19 mouse cellular contexts compared by ENCODE assay signal in genomic region chr8:119651324-119651723, GRCm38 (mm10). TPM values are rescaled to one million over a fixed set of nuclear protein-coding genes. Genes with fewer than 3 reads are reported as not detected.
DNase-seq lines count a peak whose midpoint lies in the region; ATAC-seq lines count a peak whose summit lies in the region.
"Had no signal": no experiment of that assay in that cellular context is flagged by ENCODE, and none has a peak within 500 bp of the region (broad histone marks: within the 10 kb centered on the region; RNA-seq: fewer than 3 reads in every experiment).

No protein-coding gene starts in this region.

- H3K9me3 ChIP-seq in embryonic facial prominence, embryonic 12.5 days: no peaks in the 10 kb centered on the region
- H3K9me3 ChIP-seq in embryonic facial prominence, embryonic 10.5 days: 0 out of 2 replicates have a peak, but pooled peaks cover 3% of the 10 kb centered on the region
- H3K9me3 ChIP-seq in kidney, embryonic 16.5 days (ENCODE audit: low read length): peaks cover 5% of the 10 kb centered on the region; the same call in 1 of the 2 replicates
- peaks cover 4% of the 10 kb centered on the region; the same call in 1 of the 2 replicates for H3K9me3 ChIP-seq in intestine, embryonic 16.5 days (ENCODE audit: control insufficient read depth, low read length)
- no peaks in the 10 kb centered on the region for H3K9me3 ChIP-seq in stomach, embryonic 14.5 days (ENCODE audit: control insufficient read depth, low read depth, low read length)
- H3K9me3 ChIP-seq: hindbrain, embryonic 15.5 days; midbrain, embryonic 13.5 days had no signal

- 13% methylated on average over 2 of the region's 2 CpGs for WGBS in embryonic facial prominence, embryonic 12.5 days
- 43% methylated on average over 2 of the region's 2 CpGs for whole genome bisulfite sequencing in embryonic facial prominence, embryonic 10.5 days
- WGBS in kidney, embryonic 16.5 days: 3% methylated on average over 2 of the region's 2 CpGs
- 44% methylated on average over 2 of the region's 2 CpGs for WGBS in intestine, embryonic 16.5 days
- 18% methylated on average over 2 of the region's 2 CpGs for WGBS in stomach, embryonic 14.5 days

- H3K27me3 ChIP-seq in embryonic facial prominence, embryonic 12.5 days: no peaks in the 10 kb centered on the region
- H3K27me3 ChIP-seq in embryonic facial prominence, embryonic 10.5 days (replicated peaks; ENCODE audit: low read depth, poor library complexity, severe bottlenecking): no peaks in the 10 kb centered on the region
- no peaks in the 10 kb centered on the region for H3K27me3 ChIP-seq in kidney, embryonic 16.5 days (ENCODE audit: insufficient read depth, low read length)
- no peaks in the 10 kb centered on the region for H3K27me3 ChIP-seq in intestine, embryonic 16.5 days (replicated peaks; ENCODE audit: control insufficient read depth, insufficient read depth, low read length)
- H3K27me3 ChIP-seq in stomach, embryonic 14.5 days (ENCODE audit: control insufficient read depth, insufficient read depth, low read length): no peaks in the 10 kb centered on the region
- H3K27me3 ChIP-seq: hindbrain, embryonic 15.5 days; midbrain, embryonic 13.5 days had no signal

- H3K36me3 ChIP-seq in embryonic facial prominence, embryonic 12.5 days: no peaks in the 10 kb centered on the region
- no peaks in the 10 kb centered on the region for H3K36me3 ChIP-seq in embryonic facial prominence, embryonic 10.5 days (replicated peaks)
- H3K36me3 ChIP-seq in kidney, embryonic 16.5 days (ENCODE audit: insufficient read depth, low read length): no peaks in the 10 kb centered on the region
- H3K36me3 ChIP-seq in intestine, embryonic 16.5 days (ENCODE audit: control insufficient read depth, insufficient read depth, low read length): no peaks in the 10 kb centered on the region
- no peaks in the 10 kb centered on the region for H3K36me3 ChIP-seq in stomach, embryonic 14.5 days (ENCODE audit: control insufficient read depth, insufficient read depth, low read length)
- H3K36me3 ChIP-seq: forebrain, embryonic 10.5 days; hindbrain, embryonic 15.5 days; midbrain, embryonic 13.5 days had no signal

- H3K9ac ChIP-seq in embryonic facial prominence, embryonic 12.5 days: no peak overlapping the region
- no peak overlapping the region for H3K9ac ChIP-seq in kidney, embryonic 16.5 days (replicated peaks; ENCODE audit: low read length)
- no peak overlapping the region for H3K9ac ChIP-seq in intestine, embryonic 16.5 days (ENCODE audit: low read depth, low read length)
- H3K9ac ChIP-seq in stomach, embryonic 14.5 days (replicated peaks; ENCODE audit: low read depth, low read length): no peak overlapping the region
- H3K9ac ChIP-seq: hindbrain, embryonic 15.5 days; liver, postnatal 0 days; midbrain, embryonic 13.5 days had no signal

- 0 out of 2 replicates have a peak, but pooled peaks cover 4% of the 10 kb centered on the region for H3K4me1 ChIP-seq in embryonic facial prominence, embryonic 12.5 days
- peaks cover 20% of the 10 kb centered on the region for H3K4me1 ChIP-seq in embryonic facial prominence, embryonic 10.5 days
- H3K4me1 ChIP-seq in kidney, embryonic 16.5 days (ENCODE audit: insufficient read depth, low read length): peaks cover 15% of the 10 kb centered on the region
- H3K4me1 ChIP-seq in intestine, embryonic 16.5 days (ENCODE audit: control insufficient read depth, insufficient read depth, low read length): no peaks in the 10 kb centered on the region; the same call in 1 of the 2 replicates
- H3K4me1 ChIP-seq in stomach, embryonic 14.5 days (ENCODE audit: control insufficient read depth, insufficient read depth, low read length): 0 out of 2 replicates have a peak, but pooled peaks cover 11% of the 10 kb centered on the region
- H3K4me1 ChIP-seq: hindbrain, embryonic 15.5 days; midbrain, embryonic 13.5 days had no signal

- DNase-seq in embryonic facial prominence, embryonic 10.5 days (ENCODE audit: low spot score): no peak
- no peak for DNase-seq in kidney, adult 11 months
- DNase-seq in cerebellum, adult 8-10 months: no peak
- DNase-seq: cerebellum, postnatal 36 days; heart, adult 18-20 months; liver, postnatal 0 days; thymus, postnatal 25 days had no signal

- peak; percentile 59; the same call in 1 of the 2 replicates for ATAC-seq in embryonic facial prominence, embryonic 12.5 days (ENCODE audit: insufficient number of reproducible peaks, insufficient read depth, low FRiP score, low TSS enrichment)
- ATAC-seq in kidney, embryonic 16.5 days (ENCODE audit: low FRiP score, low TSS enrichment): peak; percentile 85; the same call in 1 of the 2 replicates
- ATAC-seq in intestine, embryonic 16.5 days: peak; percentile 66
- ATAC-seq in stomach, embryonic 14.5 days (ENCODE audit: insufficient number of reproducible peaks, insufficient read depth, low FRiP score, low read depth): peak; percentile 57; the same call in 1 of the 2 replicates
- no peak for ATAC-seq in erythroid progenitor cell, adult 5-6 weeks (replicated peaks; ENCODE audit: low FRiP score, poor library complexity, severe bottlenecking)
- ATAC-seq: liver, postnatal 0 days; midbrain, embryonic 13.5 days had no signal

- H3K4me3 ChIP-seq in embryonic facial prominence, embryonic 12.5 days: no peak overlapping the region
- H3K4me3 ChIP-seq in embryonic facial prominence, embryonic 10.5 days: no peak overlapping the region
- H3K4me3 ChIP-seq in kidney, embryonic 16.5 days (ENCODE audit: low read length): no peak overlapping the region
- no peak overlapping the region for H3K4me3 ChIP-seq in intestine, embryonic 16.5 days (ENCODE audit: low read length)
- H3K4me3 ChIP-seq in stomach, embryonic 14.5 days (ENCODE audit: low read depth, low read length): no peak overlapping the region
- H3K4me3 ChIP-seq: forebrain, embryonic 10.5 days; hindbrain, embryonic 15.5 days; layer of hippocampus, adult 2 months; midbrain, embryonic 13.5 days had no signal

- H3K27ac ChIP-seq in embryonic facial prominence, embryonic 12.5 days: no peak overlapping the region
- no peak overlapping the region for H3K27ac ChIP-seq in embryonic facial prominence, embryonic 10.5 days (replicated peaks)
- H3K27ac ChIP-seq in kidney, embryonic 16.5 days (ENCODE audit: low read length): no peak overlapping the region
- H3K27ac ChIP-seq in intestine, embryonic 16.5 days (ENCODE audit: low read length): no peak overlapping the region
- no peak overlapping the region for H3K27ac ChIP-seq in stomach, embryonic 14.5 days (ENCODE audit: low read length)
- H3K27ac ChIP-seq: forebrain, embryonic 10.5 days; hindbrain, embryonic 15.5 days; layer of hippocampus, adult 2 months; midbrain, embryonic 13.5 days had no signal

- H3K4me2 ChIP-seq in embryonic facial prominence, embryonic 12.5 days (replicated peaks): no peak overlapping the region
- no peak overlapping the region for H3K4me2 ChIP-seq in kidney, embryonic 16.5 days (replicated peaks; ENCODE audit: low read depth, low read length)
- no peak overlapping the region for H3K4me2 ChIP-seq in intestine, embryonic 16.5 days (ENCODE audit: low read depth, low read length)
- no peak overlapping the region for H3K4me2 ChIP-seq in stomach, embryonic 14.5 days (replicated peaks; ENCODE audit: low read depth, low read length)
- H3K4me2 ChIP-seq: hindbrain, embryonic 15.5 days; midbrain, embryonic 13.5 days had no signal

RNA-seq across cellular contexts. Expression of gene Wfdc1, which starts 14.8 kb away (rescaled TPM):
- 4.3 and 5.6 TPM in 2 replicates for polyA plus RNA-seq in embryonic facial prominence, embryonic 12.5 days (2016; fragmentation: Nextera tagmentation; extraction: Ambion mirVana)
- polyA plus RNA-seq in embryonic facial prominence, embryonic 10.5 days (2016; fragmentation: Nextera tagmentation; extraction: Ambion mirVana): 3.8 and 4.5 TPM in 2 replicates
- polyA plus RNA-seq in kidney, embryonic 16.5 days (2015; fragmentation: Nextera tagmentation; extraction: Ambion mirVana): 2.3 and 3.7 TPM in 2 replicates
- polyA plus RNA-seq in intestine, embryonic 16.5 days (2015; fragmentation: Nextera tagmentation; extraction: Ambion mirVana): 4.6 and 5.4 TPM in 2 replicates
- polyA plus RNA-seq in stomach, embryonic 14.5 days (2014; fragmentation: Nextera tagmentation; extraction: Ambion mirVana): 12.6 and 13.3 TPM in 2 replicates
- total RNA-seq in erythroid progenitor cell, adult 5-6 weeks (2015; ENCODE audit: low replicate concordance): not detected in 2 replicates
- total RNA-seq in erythroid progenitor cell, adult 5-6 weeks (2017; ENCODE audit: low replicate concordance): not detected in 2 replicates
- polyA plus RNA-seq: limb, embryonic 11.5 days had no signal

RNA-seq across cellular contexts. Expression of gene Kcng4, which starts 15.8 kb away (rescaled TPM):
- 0.08 and 0.11 TPM in 2 replicates for polyA plus RNA-seq in embryonic facial prominence, embryonic 12.5 days (2016; fragmentation: Nextera tagmentation; extraction: Ambion mirVana)
- polyA plus RNA-seq in embryonic facial prominence, embryonic 10.5 days (2016; fragmentation: Nextera tagmentation; extraction: Ambion mirVana): 0.22 and 0.47 TPM in 2 replicates
- polyA plus RNA-seq in kidney, embryonic 16.5 days (2015; fragmentation: Nextera tagmentation; extraction: Ambion mirVana): 0.05 and 0.15 TPM in 2 replicates
- 0.23 TPM in 2 replicates for polyA plus RNA-seq in intestine, embryonic 16.5 days (2015; fragmentation: Nextera tagmentation; extraction: Ambion mirVana)
- polyA plus RNA-seq in stomach, embryonic 14.5 days (2014; fragmentation: Nextera tagmentation; extraction: Ambion mirVana): 0.23 and 0.31 TPM in 2 replicates
- not detected in 2 replicates for total RNA-seq in erythroid progenitor cell, adult 5-6 weeks (2015; ENCODE audit: low replicate concordance)
- total RNA-seq in erythroid progenitor cell, adult 5-6 weeks (2017; ENCODE audit: low replicate concordance): not detected in 2 replicates
- polyA plus RNA-seq: embryonic facial prominence, embryonic 11.5 days; limb, embryonic 11.5 days; liver, postnatal 0 days had no signal

RNA-seq across cellular contexts. Expression of gene Adad2, which starts 38.8 kb away (rescaled TPM):
- polyA plus RNA-seq in embryonic facial prominence, embryonic 12.5 days (2016; fragmentation: Nextera tagmentation; extraction: Ambion mirVana): 0.10 and 0.23 TPM in 2 replicates
- 0.27 TPM in 1 of 2 replicates, not detected in the other for polyA plus RNA-seq in embryonic facial prominence, embryonic 10.5 days (2016; fragmentation: Nextera tagmentation; extraction: Ambion mirVana)
- polyA plus RNA-seq in kidney, embryonic 16.5 days (2015; fragmentation: Nextera tagmentation; extraction: Ambion mirVana): 0.12 and 0.14 TPM in 2 replicates
- polyA plus RNA-seq in intestine, embryonic 16.5 days (2015; fragmentation: Nextera tagmentation; extraction: Ambion mirVana): 0.09 TPM in 1 of 2 replicates, not detected in the other
- not detected in 2 replicates for polyA plus RNA-seq in stomach, embryonic 14.5 days (2014; fragmentation: Nextera tagmentation; extraction: Ambion mirVana)
- not detected in 2 replicates for total RNA-seq in erythroid progenitor cell, adult 5-6 weeks (2015; ENCODE audit: low replicate concordance)
- not detected in 2 replicates for total RNA-seq in erythroid progenitor cell, adult 5-6 weeks (2017; ENCODE audit: low replicate concordance)
- total RNA-seq: heart, adult 18-20 months had no signal
- polyA plus RNA-seq: heart, postnatal 0 days; liver, postnatal 0 days; midbrain, embryonic 13.5 days had no signal

RNA-seq across cellular contexts. Expression of gene Taf1c, which starts 46.3 kb away (rescaled TPM):
- 15.2 and 15.5 TPM in 2 replicates for polyA plus RNA-seq in embryonic facial prominence, embryonic 12.5 days (2016; fragmentation: Nextera tagmentation; extraction: Ambion mirVana)
- polyA plus RNA-seq in embryonic facial prominence, embryonic 10.5 days (2016; fragmentation: Nextera tagmentation; extraction: Ambion mirVana): 15.7 and 17.8 TPM in 2 replicates
- polyA plus RNA-seq in kidney, embryonic 16.5 days (2015; fragmentation: Nextera tagmentation; extraction: Ambion mirVana): 15.4 and 15.5 TPM in 2 replicates
- 11.6 and 11.9 TPM in 2 replicates for polyA plus RNA-seq in intestine, embryonic 16.5 days (2015; fragmentation: Nextera tagmentation; extraction: Ambion mirVana)
- 10.5 and 11.4 TPM in 2 replicates for polyA plus RNA-seq in stomach, embryonic 14.5 days (2014; fragmentation: Nextera tagmentation; extraction: Ambion mirVana)
- total RNA-seq in erythroid progenitor cell, adult 5-6 weeks (2015; ENCODE audit: low replicate concordance): 2.5 and 4.3 TPM in 2 replicates
- 2.4 and 3.0 TPM in 2 replicates for total RNA-seq in erythroid progenitor cell, adult 5-6 weeks (2017; ENCODE audit: low replicate concordance)

RNA-seq across cellular contexts. Expression of gene Atp2c2, which starts 48.5 kb away (rescaled TPM):
- polyA plus RNA-seq in embryonic facial prominence, embryonic 12.5 days (2016; fragmentation: Nextera tagmentation; extraction: Ambion mirVana): 1.1 and 1.9 TPM in 2 replicates
- 3.8 and 4.1 TPM in 2 replicates for polyA plus RNA-seq in embryonic facial prominence, embryonic 10.5 days (2016; fragmentation: Nextera tagmentation; extraction: Ambion mirVana)
- 1.9 and 2.7 TPM in 2 replicates for polyA plus RNA-seq in kidney, embryonic 16.5 days (2015; fragmentation: Nextera tagmentation; extraction: Ambion mirVana)
- polyA plus RNA-seq in intestine, embryonic 16.5 days (2015; fragmentation: Nextera tagmentation; extraction: Ambion mirVana): 6.4 and 6.8 TPM in 2 replicates
- polyA plus RNA-seq in stomach, embryonic 14.5 days (2014; fragmentation: Nextera tagmentation; extraction: Ambion mirVana): 2.6 and 3.7 TPM in 2 replicates
- not detected in 2 replicates for total RNA-seq in erythroid progenitor cell, adult 5-6 weeks (2015; ENCODE audit: low replicate concordance)
- not detected in 2 replicates for total RNA-seq in erythroid progenitor cell, adult 5-6 weeks (2017; ENCODE audit: low replicate concordance)
- polyA plus RNA-seq: midbrain, embryonic 13.5 days had no signal
